Mouse (Mus musculus) limb, embryonic 14.5 days (tissue): ENCODE measurements around the gene Hspa2. TPM values are rescaled to one million over a fixed set of nuclear protein-coding genes. Genes with fewer than 3 reads are reported as not detected.

Experiments
- ATAC-seq: fragments of 200-750 bp; cut with Nextera tagmentation; 2 replicates; pipeline ENCODE4 v1.8.0; 2017; ENCODE audit warnings: low read depth, moderate number of reproducible peaks, moderate TSS enrichment; ENCODE audit not compliant: low FRiP score
- DNase-seq: peaks from one replicate; pipeline ENCODE4 v3.0.0-alpha.2; 2015; ENCODE audit warnings: low spot score
- H3K27ac ChIP-seq: fragments of 300-500 bp; sonication (generic); replicated peaks from 2 replicates; pipeline ENCODE4 v1.5.1; 2014; ENCODE audit warnings: low read depth, mild to moderate bottlenecking, low read length, moderate library complexity, mixed read lengths
- H3K27me3 ChIP-seq: fragments of 300-500 bp; sonication (generic); 2 replicates; pipeline ENCODE4 v1.6.1; 2014; ENCODE audit warnings: low read length, mixed read lengths; ENCODE audit not compliant: control insufficient read depth, insufficient read depth
- H3K36me3 ChIP-seq: fragments of 300-500 bp; sonication (generic); 2 replicates; pipeline ENCODE4 v1.6.1; 2014; ENCODE audit warnings: mild to moderate bottlenecking, low read length, moderate library complexity, mixed read lengths; ENCODE audit not compliant: control insufficient read depth, insufficient read depth
- H3K4me1 ChIP-seq: fragments of 300-500 bp; sonication (generic); 2 replicates; pipeline ENCODE4 v1.6.1; 2014; ENCODE audit warnings: antibody characterized with exemption, low read length, mixed read lengths; ENCODE audit not compliant: control insufficient read depth, insufficient read depth
- H3K4me2 ChIP-seq: fragments of 300-500 bp; sonication (generic); replicated peaks from 2 replicates; pipeline ENCODE4 v1.6.1; 2014; ENCODE audit warnings: low read depth, mild to moderate bottlenecking, low read length, moderate library complexity; ENCODE audit not compliant: severe bottlenecking
- H3K4me3 ChIP-seq: fragments of 300-500 bp; sonication (generic); replicated peaks from 2 replicates; pipeline ENCODE4 v1.5.1; 2014; ENCODE audit warnings: low read length
- H3K9ac ChIP-seq: fragments of 300-500 bp; sonication (generic); 2 replicates; pipeline ENCODE4 v1.6.1; 2014; ENCODE audit warnings: mild to moderate bottlenecking, low read depth, low read length, moderate library complexity; ENCODE audit not compliant: severe bottlenecking
- H3K9me3 ChIP-seq: fragments of 300-500 bp; sonication (generic); 2 replicates; pipeline ENCODE4 v1.6.1; 2016; ENCODE audit warnings: low read length; ENCODE audit not compliant: control insufficient read depth
- POLR2A ChIP-seq: fragments of 200-500 bp; IDR thresholded peaks from 2 replicates; pipeline ENCODE4 v1.8.0; 2012; ENCODE audit warnings: inconsistent platforms, mild to moderate bottlenecking, moderate library complexity, borderline replicate concordance; ENCODE audit not compliant: insufficient read depth, insufficient read length; ENCODE audit errors: extremely low read depth
- whole genome bisulfite sequencing: fragments of 180-500 bp; shearing (Covaris S2); extraction: QIAGEN DNeasy Blood & Tissue Kit; methylation state at CpG from one replicate; pipeline ENCODE4 v1.1.7; 2014; 5-methylcytosine and 5-hydroxymethylcytosine counted together
- polyA plus RNA-seq, 2 experiments: library from polyadenylated mRNA; depleted of rRNA in 1 of 2; stranded (reverse) in 1 of 2; unstranded in 1 of 2; fragments of >200 nt; fragmentation: Nextera tagmentation in 1 of 2; extraction: Ambion mirVana in 1 of 2; gene quantifications; 2 replicates each; pipeline versions ENCODE4 v1.2.1 to v1.2.3; 2012 to 2014

Hspa2 gene
- polyA plus RNA-seq, 2 experiments: 6.7 to 7.7 TPM

GRCm38 (mm10) chr12:76374911-76375310 lies 29.1 kb upstream of the Hspa2 start:
- no peaks in the 10 kb centered on the region for H3K27me3 ChIP-seq
- peaks cover 23% of the 10 kb centered on the region for H3K4me1 ChIP-seq
- no peaks in the 10 kb centered on the region for H3K36me3 ChIP-seq
- ATAC-seq (no peak), DNase-seq (no peak)
- no peak overlapping the region for H3K9ac ChIP-seq
- no peak for TF ChIP-seq POLR2A
- no peak overlapping the region for H3K4me2 ChIP-seq
- H3K27ac ChIP-seq: no peak overlapping the region
- H3K9me3 ChIP-seq: no peaks in the 10 kb centered on the region
- 69% methylated on average over 4 of the region's 4 CpGs for WGBS
- H3K4me3 ChIP-seq: no peak overlapping the region

- no peak overlapping the region for H3K27ac ChIP-seq
- no peak for ATAC-seq
- WGBS: 79% methylated on average over 3 of the region's 3 CpGs
- H3K9ac ChIP-seq: no peak overlapping the region
- no peak overlapping the region for H3K4me3 ChIP-seq
- no peak overlapping the region for H3K4me2 ChIP-seq
- TF ChIP-seq POLR2A: no peak
- peaks cover 23% of the 10 kb centered on the region for H3K4me1 ChIP-seq
- no peaks in the 10 kb centered on the region for H3K36me3 ChIP-seq
- no peaks in the 10 kb centered on the region for H3K27me3 ChIP-seq
- H3K9me3 ChIP-seq: no peaks in the 10 kb centered on the region
- no peak for DNase-seq
Observed at GRCm38 (mm10) chr12:76375506-76375905, 28.5 kb upstream of the Hspa2 start.

GRCm38 (mm10) chr12:76376649-76377048 lies 27.3 kb upstream of the Hspa2 start:
- Histone ChIP-seq H3K36me3 (no peaks in the 10 kb centered on the region), H3K9ac (no peak overlapping the region), H3K27me3 (no peaks in the 10 kb centered on the region), H3K4me1 (peaks cover 22% of the 10 kb centered on the region), H3K4me2 (no peak overlapping the region), H3K4me3 (no peak overlapping the region), H3K9me3 (no peaks in the 10 kb centered on the region), H3K27ac (no peak overlapping the region)
- DNase-seq (no peak), ATAC-seq (no peak)
- TF ChIP-seq POLR2A: no peak
- WGBS: 60% methylated on average over 7 of the region's 7 CpGs

- no peak for ATAC-seq
- H3K27me3 ChIP-seq: no peaks in the 10 kb centered on the region
- no peak for TF ChIP-seq POLR2A
- no peak for DNase-seq
- H3K4me1 ChIP-seq: peaks cover 19% of the 10 kb centered on the region
- 94% methylated on average over 6 of the region's 6 CpGs for WGBS
- no peak overlapping the region for H3K4me3 ChIP-seq
- no peak overlapping the region for H3K9ac ChIP-seq
- H3K9me3 ChIP-seq: no peaks in the 10 kb centered on the region
- H3K27ac ChIP-seq: no peak overlapping the region
- no peaks in the 10 kb centered on the region for H3K36me3 ChIP-seq
- H3K4me2 ChIP-seq: no peak overlapping the region
Observed at GRCm38 (mm10) chr12:76377059-76377458, 26.9 kb upstream of the Hspa2 start.

GRCm38 (mm10) chr12:76377726-76378125 lies 26.2 kb upstream of the Hspa2 start:
- peaks cover 13% of the 10 kb centered on the region; the same call in 1 of the 2 replicates for H3K4me1 ChIP-seq
- ATAC-seq (no peak), DNase-seq (no peak)
- no peak overlapping the region for H3K4me3 ChIP-seq
- H3K4me2 ChIP-seq: no peak overlapping the region
- H3K9ac ChIP-seq: no peak overlapping the region
- no peaks in the 10 kb centered on the region for H3K36me3 ChIP-seq
- TF ChIP-seq POLR2A: no peak
- H3K9me3 ChIP-seq: no peaks in the 10 kb centered on the region
- no peaks in the 10 kb centered on the region for H3K27me3 ChIP-seq
- no peak overlapping the region for H3K27ac ChIP-seq
- 83% methylated on average over 3 of the region's 3 CpGs for WGBS

GRCm38 (mm10) chr12:76378556-76378955 lies 25.4 kb upstream of the Hspa2 start:
- Histone ChIP-seq H3K9ac (no peak overlapping the region), H3K4me2 (no peak overlapping the region), H3K36me3 (no peaks in the 10 kb centered on the region), H3K4me3 (no peak overlapping the region), H3K4me1 (peaks cover 9% of the 10 kb centered on the region; the same call in 1 of the 2 replicates), H3K9me3 (no peaks in the 10 kb centered on the region), H3K27ac (no peak overlapping the region), H3K27me3 (no peaks in the 10 kb centered on the region)
- no peak for DNase-seq
- TF ChIP-seq POLR2A: no peak
- no peak for ATAC-seq
- WGBS: 78% methylated on average over 5 of the region's 5 CpGs
